Mouse (Mus musculus) megakaryocyte, embryonic 14.5 days (primary cell): ENCODE results near the gene Kitl. TPM values are rescaled to one million over a fixed set of nuclear protein-coding genes. Genes with fewer than 3 reads are reported as not detected.
A peak's percentile ranks its signal among the peaks of the same experiment; 100 is the strongest.

ENCODE experiments used
- H3K27me3 ChIP-seq: replicated peaks from 2 replicates; pipeline ENCODE3; 2012; ENCODE audit warnings: inconsistent platforms
- H3K36me3 ChIP-seq: replicated peaks from 2 replicates; pipeline ENCODE3; 2012; ENCODE audit warnings: low read length, inconsistent platforms, mixed read lengths
- H3K4me1 ChIP-seq: 2 replicates; pipeline ENCODE4 v1.6.1; 2012; ENCODE audit warnings: inconsistent platforms
- H3K4me3 ChIP-seq: replicated peaks from 2 replicates; pipeline ENCODE3; 2012; ENCODE audit warnings: moderate library complexity, mild to moderate bottlenecking, inconsistent platforms
- H3K9me3 ChIP-seq: 2 replicates; pipeline ENCODE4 v1.6.1; 2012; ENCODE audit warnings: inconsistent platforms
- FLI1 ChIP-seq: IDR thresholded peaks from 2 replicates; pipeline ENCODE4 v1.6.1; 2012; ENCODE audit warnings: low read length, inconsistent platforms, mixed read lengths
- GATA1 ChIP-seq: IDR thresholded peaks from 3 replicates; pipeline ENCODE4 v1.6.1; 2012; ENCODE audit warnings: mixed read lengths, low read length, inconsistent platforms, borderline replicate concordance
- polyA plus RNA-seq: library from polyadenylated mRNA; stranded (reverse); fragments of >175 nt; gene quantifications from 2 replicates; pipeline ENCODE4 v1.2.3, GENCODE M21; 2012; ENCODE audit warnings: low replicate concordance; ENCODE audit not compliant: insufficient read depth

Kitl gene
- not detected in 2 replicates for polyA plus RNA-seq

DNA sequence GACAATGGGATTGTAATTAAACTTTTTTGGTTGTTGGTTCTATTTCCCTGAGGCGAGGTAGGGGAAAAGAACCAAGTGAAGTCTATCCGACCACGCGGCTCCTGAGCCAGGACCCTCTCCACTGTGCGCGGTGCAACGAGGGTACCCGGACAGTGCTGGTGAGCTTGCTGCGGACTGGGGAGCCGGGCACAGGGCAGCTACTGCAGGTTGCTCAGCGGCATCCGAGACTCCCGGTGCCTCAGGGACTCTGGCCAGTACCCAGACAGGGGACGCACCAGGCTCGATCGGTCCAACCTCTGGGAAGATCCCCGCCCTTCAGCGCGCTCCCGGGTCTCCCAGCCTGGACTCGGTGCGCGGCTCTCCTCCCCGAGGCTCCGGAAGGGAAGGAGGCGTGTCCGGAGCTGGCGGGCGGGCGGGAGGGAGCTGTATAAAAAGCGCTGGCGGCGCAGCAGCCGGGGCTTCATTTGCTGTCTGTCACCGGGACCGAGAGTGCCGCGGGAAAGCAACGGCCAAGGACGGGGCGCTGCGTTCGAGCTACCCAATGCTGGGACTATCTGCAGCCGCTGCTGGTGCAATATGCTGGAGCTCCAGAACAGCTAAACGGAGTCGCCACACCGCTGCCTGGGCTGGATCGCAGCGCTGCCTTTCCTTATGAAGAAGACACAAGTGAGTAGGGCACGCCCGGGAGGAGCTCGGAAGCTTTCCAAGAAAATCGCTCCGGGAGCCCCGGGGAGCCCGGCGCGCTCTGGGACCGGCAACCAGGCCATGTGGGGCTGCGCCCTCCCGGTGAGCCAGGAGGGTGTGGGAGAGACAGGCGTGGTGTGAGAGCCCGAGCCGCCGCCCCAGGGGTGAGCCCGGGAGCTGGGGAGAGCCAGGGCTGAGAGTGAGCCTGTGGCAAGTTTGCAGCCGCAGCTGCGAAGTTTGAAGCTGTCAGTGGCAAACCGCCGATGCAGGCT, at the start of gene Kitl:
TSS of gene Kitl (plus strand) at position 261 of the 956 bp plus-strand sequence.
- no peaks in the 10 kb centered on the region for H3K36me3 ChIP-seq
- peaks cover 3% of the 10 kb centered on the region; the same call in 1 of the 2 replicates for H3K9me3 ChIP-seq
- TF ChIP-seq FLI1 (no peak), GATA1 (no peak)
- peaks cover 19% of the 10 kb centered on the region for H3K4me1 ChIP-seq
- peaks cover 70% of the 10 kb centered on the region for H3K27me3 ChIP-seq
- H3K4me3 ChIP-seq = peak within 1 kb of the TSS; percentile 93

GRCm38 (mm10) chr10:99972866-99973265, 42.6 kb upstream of the Kitl start:
- Histone ChIP-seq H3K27me3 (no peaks in the 10 kb centered on the region), H3K4me1 (no peaks in the 10 kb centered on the region), H3K4me3 (no peak overlapping the region), H3K9me3 (no peaks in the 10 kb centered on the region), H3K36me3 (no peaks in the 10 kb centered on the region)
- TF ChIP-seq GATA1 (no peak), FLI1 (no peak)

- no peaks in the 10 kb centered on the region for H3K27me3 ChIP-seq
- no peak overlapping the region for H3K4me3 ChIP-seq
- no peaks in the 10 kb centered on the region for H3K36me3 ChIP-seq
- TF ChIP-seq FLI1 (no peak), GATA1 (no peak)
- H3K4me1 ChIP-seq = peaks cover 17% of the 10 kb centered on the region
- no peaks in the 10 kb centered on the region for H3K9me3 ChIP-seq
These were observed 35.3 kb upstream of the Kitl start for GRCm38 (mm10) chr10:99980096-99980495.

DNA sequence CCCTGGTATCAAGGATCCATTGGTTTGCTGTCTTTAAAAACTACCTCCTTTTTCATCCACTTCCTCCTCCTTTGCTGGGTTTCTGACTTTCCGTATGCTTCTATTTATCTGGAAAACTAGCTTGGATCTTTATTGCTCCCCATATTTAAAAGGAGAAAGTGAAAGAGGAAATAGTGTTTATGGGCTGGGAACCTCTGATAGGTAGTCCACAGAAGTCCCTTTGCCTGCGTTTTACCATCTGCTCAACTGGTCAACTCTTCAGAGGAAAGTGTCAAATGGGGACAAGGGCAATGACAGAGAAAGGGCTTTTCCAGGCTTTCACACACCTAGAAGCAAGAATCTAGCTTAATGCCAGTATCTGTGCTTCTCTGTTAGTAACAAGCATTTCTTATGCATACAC, 34.5 kb upstream of the Kitl start:
- H3K4me3 ChIP-seq = peak overlapping the region; percentile 81
- no peak for TF ChIP-seq FLI1

DNA sequence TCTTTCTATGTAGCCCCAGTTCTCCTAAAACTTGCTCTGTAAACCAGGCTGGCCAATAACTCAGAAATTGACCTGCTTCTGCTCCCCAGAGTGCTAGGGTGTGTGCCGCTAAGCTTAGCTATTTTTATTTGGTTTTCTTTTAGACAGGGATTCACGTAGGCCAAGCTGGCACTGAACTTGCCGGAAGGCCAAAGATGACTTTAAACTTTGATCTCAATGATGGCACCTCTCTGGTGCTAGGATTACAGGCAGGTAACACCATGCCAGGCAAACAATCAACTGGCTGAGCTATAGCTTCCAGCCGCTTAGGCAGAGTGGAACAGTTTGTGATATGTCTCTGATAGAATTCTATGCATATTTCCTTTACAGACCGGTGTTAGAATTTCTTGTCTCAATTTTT, 33.5 kb upstream of the Kitl start:
- Histone ChIP-seq H3K4me3 (peak overlapping the region; percentile 40), H3K36me3 (no peaks in the 10 kb centered on the region), H3K4me1 (peaks cover 17% of the 10 kb centered on the region), H3K9me3 (no peaks in the 10 kb centered on the region), H3K27me3 (no peaks in the 10 kb centered on the region)
- TF ChIP-seq FLI1 (no peak), GATA1 (no peak)

More for the DNA sequence above, 34.5 kb upstream of the Kitl start:
- Histone ChIP-seq H3K4me1 (peaks cover 17% of the 10 kb centered on the region), H3K36me3 (no peaks in the 10 kb centered on the region), H3K27me3 (no peaks in the 10 kb centered on the region), H3K9me3 (no peaks in the 10 kb centered on the region)

DNA sequence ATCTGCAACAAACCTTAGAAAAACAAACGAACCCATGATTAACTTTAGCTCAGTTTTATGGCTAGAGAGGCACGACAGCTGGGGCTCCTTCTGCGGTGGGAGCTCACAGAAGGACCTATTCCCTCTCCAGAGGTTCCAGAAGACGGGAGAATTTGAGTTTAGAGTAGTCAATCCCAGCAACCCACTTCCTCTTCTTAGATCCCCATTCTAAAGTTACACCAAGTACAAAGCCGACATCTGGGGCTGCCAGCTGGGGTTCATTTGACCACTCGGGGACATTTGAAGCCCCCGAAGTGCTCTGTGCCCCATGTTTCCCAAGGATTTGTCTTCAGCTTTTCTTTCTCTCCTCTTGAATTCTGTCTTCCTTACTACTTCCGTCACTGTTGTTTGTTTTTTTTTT, 28.7 kb upstream of the Kitl start:
- peaks cover 7% of the 10 kb centered on the region for H3K4me1 ChIP-seq
- no peak overlapping the region for H3K4me3 ChIP-seq
- no peaks in the 10 kb centered on the region for H3K9me3 ChIP-seq
- H3K36me3 ChIP-seq = no peaks in the 10 kb centered on the region
- TF ChIP-seq GATA1 (no peak), FLI1 (no peak)
- H3K27me3 ChIP-seq = no peaks in the 10 kb centered on the region

DNA sequence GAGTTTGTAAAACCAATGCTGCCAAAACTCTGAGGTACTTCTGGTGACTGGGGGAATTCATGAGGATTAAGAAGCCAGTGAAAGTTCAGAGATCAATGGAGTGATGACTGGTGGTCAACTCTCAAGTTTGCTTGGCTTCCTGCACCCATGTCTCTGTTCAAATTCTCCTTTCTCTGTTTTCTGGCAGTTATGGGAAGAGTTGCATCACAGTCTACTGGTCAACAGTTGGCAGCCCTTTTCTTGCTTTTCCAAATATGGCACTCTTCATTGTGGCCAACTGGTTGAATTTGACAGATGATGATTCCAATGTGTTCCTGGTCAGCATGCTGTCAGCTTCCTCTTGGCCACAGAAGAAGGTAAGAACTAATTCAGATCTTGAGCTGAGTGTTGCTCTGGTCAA, 25.7 kb upstream of the Kitl start:
- no peaks in the 10 kb centered on the region for H3K9me3 ChIP-seq
- no peak overlapping the region for H3K4me3 ChIP-seq
- H3K4me1 ChIP-seq = no peaks in the 10 kb centered on the region; the same call in 1 of the 2 replicates
- H3K36me3 ChIP-seq = no peaks in the 10 kb centered on the region
- peaks cover 1% of the 10 kb centered on the region for H3K27me3 ChIP-seq
- TF ChIP-seq FLI1 = no peak
- TF ChIP-seq GATA1 = no peak

DNA sequence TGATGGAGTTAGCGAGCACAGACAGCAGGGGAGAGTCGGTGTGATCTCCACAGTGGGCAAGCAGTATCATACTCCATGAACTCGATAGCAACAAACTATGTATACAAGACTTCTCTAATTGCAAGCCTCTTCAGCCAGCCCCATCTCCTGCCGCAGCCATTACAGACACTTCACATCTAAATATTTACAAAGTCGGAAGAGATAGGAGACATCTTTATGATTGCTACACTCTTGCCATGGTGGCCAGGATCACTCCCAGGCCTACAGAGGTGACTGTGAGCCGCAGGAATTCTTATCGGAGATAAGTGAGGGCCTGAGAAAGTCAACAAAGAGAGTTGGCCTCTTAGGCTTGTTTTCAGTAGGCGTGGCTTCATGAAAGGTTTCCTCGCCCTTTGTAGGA, 23.3 kb upstream of the Kitl start:
- TF ChIP-seq GATA1 (no peak), FLI1 (no peak)
- H3K9me3 ChIP-seq = no peaks in the 10 kb centered on the region

GRCm38 (mm10) chr10:100001452-100001851, 14.0 kb upstream of the Kitl start:
- peaks cover 3% of the 10 kb centered on the region for H3K9me3 ChIP-seq
- no peaks in the 10 kb centered on the region for H3K4me1 ChIP-seq
- no peak overlapping the region for H3K4me3 ChIP-seq
- no peaks in the 10 kb centered on the region for H3K27me3 ChIP-seq
- no peaks in the 10 kb centered on the region for H3K36me3 ChIP-seq
- TF ChIP-seq FLI1 (no peak), GATA1 (no peak)

More for the DNA sequence above, 23.3 kb upstream of the Kitl start:
- no peaks in the 10 kb centered on the region for H3K4me1 ChIP-seq
- no peak overlapping the region for H3K4me3 ChIP-seq
- H3K36me3 ChIP-seq = no peaks in the 10 kb centered on the region
- peaks cover 1% of the 10 kb centered on the region for H3K27me3 ChIP-seq

GRCm38 (mm10) chr10:100003797-100004196, 11.6 kb upstream of the Kitl start:
- TF ChIP-seq GATA1 = no peak
- no peak for TF ChIP-seq FLI1
- Histone ChIP-seq H3K9me3 (peaks cover 3% of the 10 kb centered on the region), H3K27me3 (no peaks in the 10 kb centered on the region), H3K36me3 (no peaks in the 10 kb centered on the region), H3K4me1 (no peaks in the 10 kb centered on the region), H3K4me3 (no peak overlapping the region)

GRCm38 (mm10) chr10:100009681-100010080, 5.7 kb upstream of the Kitl start:
- H3K9me3 ChIP-seq = peaks cover 3% of the 10 kb centered on the region; the same call in 1 of the 2 replicates
- H3K36me3 ChIP-seq = no peaks in the 10 kb centered on the region
- TF ChIP-seq FLI1 = no peak
- no peak for TF ChIP-seq GATA1
- no peak overlapping the region for H3K4me3 ChIP-seq
- no peaks in the 10 kb centered on the region for H3K4me1 ChIP-seq
- H3K27me3 ChIP-seq = peaks cover 30% of the 10 kb centered on the region
